Mouse (Mus musculus): ENCODE results near the gene Rspry1.
A peak's percentile ranks its signal among the peaks of the same experiment; 100 is the strongest.

The Rspry1 gene

DNA sequence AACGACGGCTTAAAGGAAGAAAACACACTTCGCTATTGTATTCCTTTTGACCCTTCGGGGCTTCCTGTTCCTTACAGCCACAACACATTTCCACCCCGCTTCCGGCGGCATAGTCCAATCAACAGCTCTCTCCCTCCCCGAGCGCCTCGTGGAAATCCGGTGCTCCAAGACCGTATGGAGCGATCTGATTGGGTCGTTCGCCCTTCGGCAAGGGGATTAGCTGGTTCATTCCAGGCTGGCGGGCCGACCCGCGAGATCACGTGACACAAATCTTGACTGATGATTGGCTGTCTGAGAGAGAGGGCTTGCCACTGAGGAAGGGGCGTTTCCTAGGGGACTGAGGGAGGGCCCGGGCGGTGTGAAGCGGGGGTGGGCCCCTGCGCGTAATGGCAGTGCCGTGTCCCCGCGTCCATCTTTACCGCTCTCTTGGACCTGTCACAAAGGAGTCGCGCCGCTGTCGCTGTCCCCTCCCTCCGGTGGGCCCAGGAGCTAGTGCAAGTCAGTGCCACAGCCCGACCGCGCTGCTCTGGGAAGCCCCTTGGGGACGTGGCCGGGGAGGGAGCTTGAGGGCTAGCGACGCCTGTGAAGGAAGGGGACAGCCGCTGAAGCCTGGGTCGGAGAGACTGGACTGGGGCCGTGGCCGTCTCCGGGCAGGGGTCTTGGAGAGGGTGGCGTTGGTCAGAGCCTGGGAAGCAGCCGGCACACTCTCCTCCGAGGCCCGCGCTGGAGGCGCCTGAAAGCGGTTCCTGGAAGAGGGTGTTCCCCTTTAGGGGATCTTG lies at the start of gene Rspry1, which contains the start of gene Fam192a:
TSS of gene Rspry1 (plus strand) at position 331 of the 779 bp plus-strand sequence.
TSS of gene Fam192a (minus strand) at position 391 of the 779 bp plus-strand sequence.
- DNase-seq (ENCODE audit: low read depth, low spot score), result peak; percentile 100

DNA sequence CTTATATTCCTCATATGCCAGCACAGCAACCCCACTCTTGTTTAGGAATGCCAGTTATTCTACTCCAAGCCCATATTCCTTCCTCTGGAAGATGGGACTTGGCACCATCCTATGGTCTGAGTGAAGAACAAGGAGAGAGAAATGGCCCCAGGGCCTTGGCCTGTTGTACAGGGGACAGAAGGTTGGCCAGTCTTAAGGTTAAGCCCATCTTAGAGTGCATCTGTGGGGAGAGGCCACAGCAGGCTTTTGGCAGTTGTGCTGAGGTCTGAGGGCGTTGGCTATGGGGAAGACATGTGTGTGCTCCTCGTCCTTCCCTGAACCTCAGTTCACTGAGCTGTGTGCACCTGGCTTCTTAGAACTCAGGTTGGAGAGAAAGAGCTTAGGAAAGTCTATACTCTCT lies 49.0 kb upstream of the Rspry1 start:
- peak; percentile 63 for DNase-seq (ENCODE audit: low read depth, low spot score)

DNA sequence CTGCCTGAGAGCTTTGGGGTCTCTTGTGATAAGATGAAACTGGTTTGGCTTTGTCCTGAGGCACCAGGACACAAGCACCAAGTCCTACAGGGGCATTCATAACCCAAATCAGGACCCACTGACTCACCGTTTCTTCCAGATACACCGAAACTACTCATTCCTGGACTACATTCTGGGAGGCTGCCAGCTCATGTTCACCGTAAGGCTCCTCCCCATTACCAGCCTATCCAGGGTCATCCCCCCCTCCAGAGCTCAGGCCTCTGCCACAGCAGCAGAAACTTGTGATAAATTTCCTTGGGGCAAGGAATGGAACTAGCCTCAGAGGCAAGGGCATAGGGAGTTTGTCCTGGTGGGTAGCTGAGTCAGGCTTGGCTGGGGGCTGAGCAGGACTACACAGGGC lies 44.5 kb upstream of the Rspry1 start:
- DNase-seq (ENCODE audit: low read depth, low spot score), result peak; percentile 90

DNA sequence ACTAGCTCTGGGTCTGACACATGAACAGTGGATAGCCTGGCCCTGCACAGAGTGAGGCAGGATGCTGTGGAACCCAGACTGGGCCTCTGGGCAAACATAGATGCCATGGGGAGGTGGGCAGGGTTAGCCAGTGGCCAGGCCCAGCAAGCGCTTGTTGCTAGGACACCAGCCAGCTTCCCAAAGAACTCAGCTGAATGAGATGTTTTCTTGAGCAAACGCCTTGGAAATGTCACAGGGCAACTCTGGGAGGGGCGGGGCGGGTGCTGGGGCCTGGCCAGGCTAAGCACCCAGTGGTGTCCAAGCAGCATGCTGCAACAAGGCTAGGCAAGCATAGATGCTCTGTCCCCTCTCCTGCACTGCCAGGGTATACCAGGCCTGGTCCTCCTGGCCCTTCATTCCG lies 40.5 kb upstream of the Rspry1 start:
- no peak for DNase-seq (ENCODE audit: low read depth, low spot score)

DNA sequence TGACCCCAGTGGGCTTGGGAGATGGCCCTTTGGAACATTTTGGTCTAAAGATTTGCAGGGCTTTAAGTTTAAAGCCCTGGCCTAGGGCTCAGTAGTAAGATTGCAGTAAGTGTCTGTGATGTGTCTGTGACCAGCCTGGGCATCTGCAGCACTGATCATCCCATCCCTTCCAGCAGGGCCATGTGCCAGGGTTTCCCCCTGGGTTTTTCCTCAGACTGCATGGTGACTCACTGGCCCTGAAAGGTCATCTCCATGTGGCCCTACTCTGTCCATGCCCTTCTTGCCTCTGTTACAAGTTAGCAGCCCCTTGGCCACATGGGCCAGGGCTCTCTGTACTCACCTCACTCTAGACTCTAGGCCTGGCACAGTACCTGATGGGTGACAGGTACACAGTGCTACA lies 37.3 kb upstream of the Rspry1 start:
- peak; percentile 24 for DNase-seq (ENCODE audit: low read depth, low spot score)

DNA sequence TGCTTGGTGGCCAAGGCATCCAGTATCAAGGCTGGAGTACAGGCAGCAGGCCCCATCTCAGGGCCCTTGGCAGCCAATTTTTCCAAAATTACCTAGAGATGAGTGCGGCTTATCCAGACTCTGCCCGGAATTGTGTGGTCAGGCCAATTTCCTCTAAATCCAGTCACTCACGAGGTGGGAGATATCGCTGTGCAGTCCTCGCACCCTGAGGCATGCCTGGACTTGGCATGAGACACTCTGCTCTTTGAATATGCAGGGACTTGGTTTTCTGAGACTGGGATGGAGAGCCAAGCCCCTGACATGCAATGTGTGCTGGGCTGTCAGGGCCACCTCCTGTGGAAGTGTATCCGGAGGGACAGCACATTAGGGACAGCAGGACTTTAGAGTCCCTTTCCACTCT lies 35.7 kb upstream of the Rspry1 start:
- DNase-seq (ENCODE audit: low read depth, low spot score), result no peak

DNA sequence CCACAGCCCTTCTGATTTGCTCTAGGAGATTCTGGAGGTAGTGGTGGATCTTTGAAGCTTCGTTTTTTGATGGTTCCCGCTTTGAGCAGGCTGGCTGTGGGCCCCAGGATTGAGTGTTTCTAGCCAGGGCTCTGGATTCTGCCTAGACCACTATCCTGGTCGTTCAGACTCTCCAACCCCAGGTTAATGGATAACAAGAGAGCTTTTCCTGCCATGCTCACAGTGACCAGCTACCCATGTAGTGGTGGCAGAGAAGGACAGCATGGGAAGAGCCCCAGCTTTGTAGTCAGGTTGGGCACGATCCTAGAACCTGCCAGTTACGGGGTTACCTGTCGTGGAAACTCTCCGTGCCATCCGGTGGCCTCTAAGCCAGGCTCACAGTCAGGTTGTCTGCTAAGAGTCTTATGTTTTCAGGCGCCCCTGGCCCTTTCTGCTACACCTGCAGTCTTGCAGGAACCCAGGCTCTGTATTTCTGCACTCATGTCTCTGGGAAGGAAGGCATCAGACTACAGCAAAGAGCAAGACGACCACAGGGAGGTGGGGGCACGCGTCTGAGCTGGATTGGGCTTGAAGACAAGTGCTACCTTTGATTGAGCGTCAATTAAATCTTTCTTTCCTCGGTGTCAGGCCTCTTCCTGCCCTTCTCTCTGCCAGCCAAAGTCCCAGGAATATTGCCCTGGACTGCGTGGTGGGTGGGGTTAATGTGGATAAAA lies 35.1 kb upstream of the Rspry1 start:
- DNase-seq (ENCODE audit: low read depth, low spot score), result no peak

DNA sequence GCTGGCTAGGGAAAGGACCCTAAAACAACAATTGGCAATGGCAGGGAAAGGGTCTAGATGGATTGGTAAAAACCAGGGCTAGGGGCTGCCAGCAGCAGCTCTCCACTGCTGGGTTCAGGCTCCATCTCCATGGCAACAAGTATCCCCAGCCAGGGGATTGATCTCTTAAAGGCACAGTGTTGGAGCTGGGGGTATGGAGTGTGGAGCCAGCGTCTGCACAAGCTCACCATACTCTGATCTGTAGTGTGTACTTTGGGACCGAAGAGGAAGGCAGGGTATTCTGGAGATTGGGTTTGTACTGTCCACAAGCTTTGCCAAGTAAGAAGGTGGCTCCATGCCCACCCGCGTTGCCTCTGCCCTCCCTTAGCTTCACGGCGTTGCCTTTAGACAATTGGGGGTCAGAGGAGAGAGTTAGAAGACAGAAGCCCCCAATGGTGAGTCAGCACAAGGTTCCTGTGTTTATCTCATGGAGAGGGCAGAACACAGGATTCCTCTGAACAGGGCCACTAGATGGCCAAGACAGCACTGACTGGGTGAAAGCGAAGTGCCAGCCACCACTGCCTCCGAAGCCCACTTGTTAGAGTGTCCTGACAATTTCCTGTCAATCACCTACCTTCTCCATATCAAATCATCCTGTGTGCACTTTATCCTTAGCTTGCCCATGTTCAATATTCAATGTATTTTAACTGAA lies 34.4 kb upstream of the Rspry1 start:
- no peak for DNase-seq (ENCODE audit: low read depth, low spot score)

DNA sequence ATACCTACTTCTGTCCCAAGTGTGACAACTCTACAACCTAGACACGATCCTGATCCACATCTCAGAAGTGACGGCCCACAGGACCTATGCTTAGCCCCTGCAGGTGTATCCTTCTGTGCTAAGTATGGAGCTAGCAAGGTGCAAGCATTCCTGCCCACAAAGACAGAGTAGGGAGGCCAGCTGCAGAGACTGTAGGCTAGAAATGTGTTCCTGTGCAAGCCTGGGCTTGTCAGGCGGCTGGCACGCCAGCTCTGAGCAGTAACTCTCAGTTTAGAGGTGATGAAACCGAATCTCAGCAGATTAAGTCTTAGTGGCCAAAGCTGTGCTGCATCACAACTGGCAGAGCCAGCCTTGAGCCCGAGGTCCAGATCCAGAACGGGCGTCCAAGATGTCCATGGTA lies 33.6 kb upstream of the Rspry1 start:
- DNase-seq (ENCODE audit: low read depth, low spot score), result no peak

DNA sequence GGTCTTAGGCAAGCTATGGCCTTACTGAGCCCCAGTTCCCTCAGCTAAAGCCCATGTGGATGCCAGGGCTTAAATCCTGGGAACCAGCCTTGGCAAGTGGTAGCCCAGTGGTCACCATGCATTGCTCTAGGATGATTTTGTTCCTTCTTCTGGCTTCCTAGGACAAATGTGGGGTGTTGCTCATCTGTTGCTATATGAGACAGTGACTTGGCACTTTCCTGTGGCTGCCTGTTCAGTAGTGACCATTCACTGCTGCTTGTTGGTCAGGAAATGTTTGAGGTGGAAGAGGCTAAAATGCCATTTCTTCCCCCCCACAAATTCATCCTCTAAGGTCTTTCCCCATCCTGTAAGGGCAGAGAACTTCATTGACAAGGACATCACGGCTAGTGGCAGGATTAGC lies 32.3 kb upstream of the Rspry1 start:
- no peak for DNase-seq (ENCODE audit: low read depth, low spot score)

DNA sequence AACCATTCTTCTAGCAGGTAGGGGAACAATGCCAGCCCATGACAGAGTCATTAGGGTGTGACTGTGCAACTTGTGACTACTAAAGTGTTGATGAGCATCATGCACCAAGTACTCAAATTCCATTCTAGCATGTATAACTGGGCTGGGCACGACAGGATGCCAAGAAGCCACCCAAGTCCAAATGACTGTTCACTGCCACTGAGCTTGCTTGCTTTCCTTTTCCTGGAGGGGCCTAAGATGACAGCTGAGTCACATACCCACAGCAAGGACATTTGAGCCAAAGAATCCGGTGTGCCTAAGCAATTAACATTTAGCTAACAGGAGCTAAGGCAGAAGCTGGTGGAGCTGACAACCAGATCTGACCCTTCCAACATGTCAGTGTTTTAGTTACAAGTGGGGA lies 29.8 kb upstream of the Rspry1 start:
- DNase-seq (ENCODE audit: low read depth, low spot score), result peak; percentile 63

DNA sequence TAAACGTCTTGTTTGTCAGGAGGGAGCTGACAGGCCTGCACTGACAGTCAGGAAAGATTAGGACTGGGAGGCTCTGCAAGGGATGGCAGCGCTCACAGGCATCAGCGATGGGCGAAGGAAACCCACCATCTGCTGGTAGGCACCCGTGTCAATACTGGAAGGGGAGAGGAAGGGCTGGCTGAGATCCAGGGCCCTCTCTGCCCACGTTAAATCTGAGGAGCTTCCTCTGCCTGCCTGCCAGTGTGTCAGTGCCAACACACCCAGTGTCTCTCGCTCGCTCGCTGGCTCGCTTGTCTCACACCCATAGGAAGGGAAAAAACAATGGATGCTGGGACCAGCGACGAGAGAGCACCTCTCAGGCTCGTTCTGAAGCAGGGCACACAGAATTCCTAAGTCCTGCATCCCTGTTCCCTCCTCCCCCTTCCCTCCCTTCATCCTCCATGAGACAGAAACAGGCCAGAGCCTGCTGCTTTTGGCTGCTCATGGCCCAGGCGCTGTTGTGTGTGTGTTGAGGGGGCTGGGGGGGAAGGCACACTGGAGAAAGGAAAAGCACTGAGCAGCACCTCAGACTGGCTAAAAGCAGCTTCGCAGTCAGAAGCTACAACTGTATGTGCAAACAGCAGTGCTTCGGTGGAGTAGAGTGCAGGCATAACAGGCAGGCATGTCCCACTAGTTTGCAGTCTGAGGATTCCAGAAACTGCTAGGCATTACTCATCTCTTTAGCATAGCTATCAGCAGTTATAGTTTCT lies 27.4 kb upstream of the Rspry1 start:
- peak; percentile 27 for DNase-seq (ENCODE audit: low read depth, low spot score)

DNA sequence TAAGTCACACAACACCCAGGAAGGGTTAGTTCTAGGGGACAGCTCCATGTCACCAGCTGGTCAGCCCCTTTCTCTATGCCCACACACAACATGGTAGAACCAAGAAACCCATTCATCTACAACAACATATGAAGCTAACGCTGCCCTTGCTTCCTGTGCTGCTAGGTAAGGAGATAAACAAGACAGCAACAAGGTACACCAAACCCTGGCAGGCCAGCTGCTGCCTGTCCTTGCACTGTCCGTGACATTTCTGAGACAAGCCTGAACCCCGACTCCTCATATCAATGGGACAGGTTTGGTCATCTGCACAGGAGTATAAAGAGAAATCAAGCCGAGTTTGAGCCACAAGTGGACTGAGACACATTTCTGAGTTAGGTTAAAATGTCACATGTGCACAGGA lies 26.6 kb upstream of the Rspry1 start:
- no peak for DNase-seq (ENCODE audit: low read depth, low spot score)

DNA sequence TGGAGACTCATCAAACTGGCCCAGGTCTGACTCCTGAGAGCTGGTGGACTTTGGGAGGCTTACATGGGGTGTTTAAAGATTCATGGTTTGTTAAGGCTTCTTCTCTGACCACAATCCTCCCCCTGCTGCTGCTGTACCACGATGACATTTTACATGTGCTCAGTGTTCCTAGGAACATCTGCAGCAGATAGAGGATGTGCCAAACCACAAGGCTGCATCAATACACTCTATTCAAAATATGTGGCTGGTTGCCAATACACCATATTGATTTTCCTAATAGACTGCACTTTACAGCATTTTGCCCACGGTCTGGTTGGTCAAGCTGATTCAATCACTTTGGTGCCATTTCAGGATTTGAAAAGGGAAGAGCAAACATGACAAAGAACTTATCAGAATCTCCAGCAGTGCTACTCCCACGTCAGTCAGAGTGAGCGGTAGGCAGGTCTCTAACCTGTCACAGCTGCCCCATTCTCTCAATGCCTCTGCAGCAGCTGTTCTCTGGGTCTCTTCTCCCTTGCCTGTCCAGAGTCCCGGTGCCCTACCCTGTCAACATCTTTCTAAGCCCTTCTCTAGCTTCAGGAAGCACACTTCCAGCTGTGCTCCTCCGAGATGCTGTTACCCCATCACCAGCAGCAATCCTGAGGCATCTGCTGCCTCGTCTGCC lies 19.8 kb upstream of the Rspry1 start:
- peak; percentile 57 for DNase-seq (ENCODE audit: low read depth, low spot score)

DNA sequence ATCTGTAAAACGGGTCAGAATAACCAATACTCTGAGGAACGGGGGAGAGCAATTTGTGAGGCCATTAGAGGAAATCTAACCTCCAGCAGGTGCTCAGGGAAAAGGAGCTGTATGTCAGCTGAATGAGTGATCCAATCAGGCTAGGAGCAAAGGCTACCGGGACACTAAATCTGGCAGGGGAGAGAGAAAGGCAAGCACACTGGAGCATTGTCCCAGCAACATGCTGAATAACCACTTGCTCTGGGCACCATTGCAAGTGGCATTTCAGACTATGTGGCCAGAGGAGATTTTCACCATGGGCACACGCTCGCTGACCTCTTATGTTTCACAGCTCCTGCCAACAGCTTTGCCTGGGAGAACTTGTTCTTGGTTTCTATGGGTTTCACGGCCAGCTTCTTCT lies 19.2 kb upstream of the Rspry1 start:
- DNase-seq (ENCODE audit: low read depth, low spot score), result no peak

DNA sequence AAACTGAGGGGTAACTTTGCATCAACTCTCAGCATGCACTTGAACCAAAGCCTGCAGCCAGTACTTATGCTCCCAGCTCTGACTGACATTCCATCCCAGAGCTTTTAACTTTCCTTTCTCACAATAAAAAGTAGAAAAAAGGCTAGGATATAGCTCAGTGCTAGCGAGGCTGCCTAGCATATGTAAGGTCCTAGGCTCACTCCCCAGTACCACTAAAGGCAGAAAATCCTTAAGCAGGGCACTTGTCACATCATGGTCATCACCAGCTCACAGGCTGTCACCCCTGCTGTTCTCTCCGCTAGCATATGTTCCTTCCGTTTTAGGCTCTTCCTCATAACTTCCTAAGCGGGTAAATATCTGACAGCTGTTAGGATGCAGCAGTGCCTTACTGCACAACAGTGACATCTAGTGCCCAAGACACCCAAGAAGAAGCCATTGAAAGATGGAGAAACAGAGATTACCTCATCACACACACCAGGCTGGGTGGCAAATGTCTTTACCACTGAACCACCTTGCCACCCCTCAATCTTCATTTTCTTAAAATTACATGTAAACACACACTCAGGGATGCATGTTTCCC lies 17.4 kb upstream of the Rspry1 start:
- DNase-seq (ENCODE audit: low read depth, low spot score), result peak; percentile 80

DNA sequence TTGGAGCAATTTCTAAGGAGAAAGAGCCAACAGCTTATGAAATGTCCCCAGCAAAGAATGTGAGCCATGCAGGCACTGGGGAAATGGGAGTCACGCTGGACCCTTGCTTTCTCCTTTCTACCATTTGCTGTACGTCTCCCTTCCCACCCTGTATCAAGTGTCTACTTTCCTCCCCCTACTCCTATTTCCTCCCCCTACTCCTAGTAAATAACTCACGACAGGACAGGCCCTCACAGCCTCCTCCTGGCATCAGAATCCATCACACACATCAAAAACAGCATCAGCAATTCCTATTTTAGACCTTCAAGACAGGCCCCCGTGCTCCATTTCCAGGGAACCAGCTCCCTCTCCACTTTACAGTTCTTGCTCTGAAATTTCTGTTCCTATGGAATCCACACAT lies 10.0 kb upstream of the Rspry1 start:
- no peak for DNase-seq (ENCODE audit: low read depth, low spot score)

DNA sequence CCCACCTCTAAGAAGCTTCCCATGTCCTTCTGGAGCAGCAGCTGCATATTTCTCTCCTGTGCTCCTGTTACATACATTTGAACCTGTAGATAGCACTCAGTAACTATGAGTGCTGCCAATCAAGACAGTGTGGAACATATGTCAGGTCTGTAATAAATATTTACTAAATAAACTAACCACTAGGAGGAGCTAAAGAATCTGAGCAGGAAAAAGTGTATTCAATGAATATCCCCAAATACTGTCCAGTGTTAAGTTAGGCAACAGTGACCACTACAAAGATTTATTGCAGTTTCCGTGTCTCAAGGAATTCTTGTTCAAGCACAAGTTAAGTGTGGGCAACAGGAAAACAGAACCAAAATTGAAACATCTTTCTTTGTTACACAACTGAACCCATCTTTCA lies 7.5 kb upstream of the Rspry1 start:
- peak; percentile 61 for DNase-seq (ENCODE audit: low read depth, low spot score)

DNA sequence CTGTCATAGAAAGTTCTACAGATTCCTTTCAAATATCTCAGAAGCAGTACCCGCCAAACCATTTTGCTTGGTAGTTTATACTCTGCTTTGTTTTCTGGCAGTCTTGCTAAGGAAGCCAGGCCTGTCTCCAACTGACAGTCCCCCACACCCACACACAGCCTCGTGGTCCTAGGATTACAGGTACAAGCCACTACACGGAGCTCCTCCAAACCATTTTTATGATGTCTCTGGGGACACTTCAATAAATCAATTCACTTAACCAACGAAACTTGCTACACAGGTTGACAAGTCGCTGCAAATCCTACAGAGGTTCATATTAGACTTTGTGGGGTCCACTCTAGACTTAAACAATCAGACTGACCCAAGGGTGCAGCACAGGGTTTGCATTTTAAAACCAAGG lies 1.3 kb upstream of the Rspry1 start:
- DNase-seq (ENCODE audit: low read depth, low spot score), result peak; percentile 23

DNA sequence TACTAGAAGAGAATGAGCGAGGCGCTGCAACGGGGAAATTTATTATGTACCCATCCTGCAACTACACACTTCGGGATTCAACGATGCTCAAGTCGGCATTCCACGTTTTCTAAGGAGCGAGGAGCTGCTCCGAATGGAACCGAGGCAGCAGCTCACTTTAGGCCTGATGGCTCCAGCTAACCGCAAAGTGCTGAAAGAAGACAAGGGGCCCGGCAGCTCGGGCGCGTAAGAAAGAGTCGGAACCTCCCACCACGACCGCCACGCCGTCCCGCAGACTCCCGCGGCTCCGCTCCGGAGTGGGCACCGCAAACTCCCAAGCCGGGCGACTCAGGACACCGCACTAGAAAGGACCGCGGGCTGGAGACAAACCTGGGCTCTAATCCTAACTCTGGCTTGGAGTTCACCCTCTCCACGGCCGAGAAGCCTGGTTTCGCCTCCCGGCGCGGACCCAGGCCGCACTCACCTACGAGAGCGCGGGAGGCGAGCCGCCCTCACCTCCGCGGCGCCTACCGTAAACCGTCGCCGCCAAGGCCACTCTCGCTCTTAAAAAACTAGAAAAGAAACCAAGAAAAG lies 617 bp upstream of the Rspry1 start:
- DNase-seq (ENCODE audit: low read depth, low spot score), result no peak
